Mouse (Mus musculus) 3134 (cell line): ENCODE results near the gene Stxbp1.
A peak's percentile ranks its signal among the peaks of the same experiment; 100 is the strongest.

ENCODE experiments used
- DNase-seq: peaks from one replicate; pipeline ENCODE4 v3.0.0-alpha.2; 2011; ENCODE audit warnings: low spot score; ENCODE audit not compliant: insufficient read length; ENCODE audit errors: extremely low read depth

Gene Stxbp1

GRCm38 (mm10) chr2:32798251-32798962 is 48.6 kb downstream of the Stxbp1 start:
- DNase-seq = no peak

- DNase-seq = no peak
Measured at GRCm38 (mm10) chr2:32795748-32796418, 51.2 kb downstream of the Stxbp1 start.

- no peak for DNase-seq
Measured at GRCm38 (mm10) chr2:32791297-32791696, 55.7 kb downstream of the Stxbp1 start.

GRCm38 (mm10) chr2:32788581-32788980 is 58.5 kb downstream of the Stxbp1 start:
- no peak for DNase-seq

- peak; percentile 45 for DNase-seq
Measured at GRCm38 (mm10) chr2:32787176-32787575, 59.9 kb downstream of the Stxbp1 start.

- no peak for DNase-seq
Measured at GRCm38 (mm10) chr2:32784048-32784681, 62.9 kb downstream of the Stxbp1 start, which contains the start of gene Cfap157. Cfap157 (minus strand) TSS chr2:32784428.

- DNase-seq = no peak
Measured at GRCm38 (mm10) chr2:32781710-32782109, 65.3 kb downstream of the Stxbp1 start.

- DNase-seq = no peak
Measured at GRCm38 (mm10) chr2:32779714-32780113, 67.3 kb downstream of the Stxbp1 start.

GRCm38 (mm10) chr2:32779131-32779530 is 67.9 kb downstream of the Stxbp1 start:
- no peak for DNase-seq

GRCm38 (mm10) chr2:32778081-32778480 is 69.0 kb downstream of the Stxbp1 start:
- no peak for DNase-seq

- peak; percentile 76 for DNase-seq
Measured at GRCm38 (mm10) chr2:32776192-32776591, 70.9 kb downstream of the Stxbp1 start.

GRCm38 (mm10) chr2:32775359-32776074 is 71.5 kb downstream of the Stxbp1 start, which contains the start of the genes Ttc16 and Ptrh1:
Ttc16 (minus strand) TSS chr2:32775633.
Ptrh1 (plus strand) TSS chr2:32775786.
- peak; percentile 99 for DNase-seq

- DNase-seq = no peak
Measured at GRCm38 (mm10) chr2:32772626-32773279, 74.3 kb downstream of the Stxbp1 start.

GRCm38 (mm10) chr2:32771886-32772285 is 75.2 kb downstream of the Stxbp1 start:
- no peak for DNase-seq

- no peak for DNase-seq
Measured at GRCm38 (mm10) chr2:32769327-32770085, 77.5 kb downstream of the Stxbp1 start.

- DNase-seq = no peak
Measured at GRCm38 (mm10) chr2:32768661-32769285, 78.3 kb downstream of the Stxbp1 start.

- no peak for DNase-seq
Measured at GRCm38 (mm10) chr2:32767241-32767640, 79.8 kb downstream of the Stxbp1 start.

GRCm38 (mm10) chr2:32763353-32763752 is 83.7 kb downstream of the Stxbp1 start:
- DNase-seq = no peak

GRCm38 (mm10) chr2:32761859-32762258 is 85.2 kb downstream of the Stxbp1 start:
- no peak for DNase-seq
